Mouse (Mus musculus) C2C12 (cell line): ENCODE data around the gene Gm28729. TPM values are rescaled to one million over a fixed set of nuclear protein-coding genes. Genes with fewer than 3 reads are reported as not detected.

Source experiments
- H3K27me3 ChIP-seq: one replicate; pipeline ENCODE4 v1.6.1; 2011; ENCODE audit not compliant: control insufficient read depth, insufficient read depth, insufficient read length
- H3K36me3 ChIP-seq: one replicate; pipeline ENCODE4 v1.6.1; 2011; ENCODE audit not compliant: control insufficient read depth, insufficient read depth
- H3K4me3 ChIP-seq: one replicate; pipeline ENCODE4 v1.5.1; 2011; ENCODE audit warnings: mild to moderate bottlenecking, control low read depth; ENCODE audit not compliant: poor library complexity, insufficient read depth, severe bottlenecking
- H3K79me2 ChIP-seq: one replicate; pipeline ENCODE4 v1.6.1; 2011; ENCODE audit not compliant: control insufficient read depth, insufficient read depth
- H3K79me3 ChIP-seq: one replicate; pipeline ENCODE4 v1.6.1; 2011; ENCODE audit warnings: low read depth, control low read depth
- H3ac ChIP-seq: one replicate; pipeline ENCODE3; 2011; ENCODE audit warnings: low read depth; ENCODE audit not compliant: control insufficient read depth, insufficient read length
- CEBPB ChIP-seq: IDR thresholded peaks from one replicate; pipeline ENCODE4 v1.6.1; 2011; ENCODE audit warnings: low read depth, mild to moderate bottlenecking, control low read depth, moderate library complexity
- CTCF ChIP-seq: IDR thresholded peaks from one replicate; pipeline ENCODE4 v1.5.1; 2011; ENCODE audit not compliant: control insufficient read depth, insufficient read depth, insufficient read length
- FOSL1 ChIP-seq: IDR thresholded peaks from one replicate; pipeline ENCODE4 v1.8.0; 2011; ENCODE audit warnings: mild to moderate bottlenecking, low read length; ENCODE audit not compliant: poor library complexity, insufficient read depth, severe bottlenecking
- MAX ChIP-seq: IDR thresholded peaks from one replicate; pipeline ENCODE4 v1.6.1; 2011; ENCODE audit warnings: mild to moderate bottlenecking, control low read depth
- MYOD1 ChIP-seq: IDR thresholded peaks from one replicate; pipeline ENCODE4 v1.6.1; 2011; ENCODE audit warnings: low read depth; ENCODE audit not compliant: control insufficient read depth, insufficient read length
- MYOG ChIP-seq: IDR thresholded peaks from one replicate; pipeline ENCODE4 v1.6.1; 2011; ENCODE audit not compliant: control insufficient read depth, insufficient read length; ENCODE audit errors: extremely low read depth
- USF1 ChIP-seq: IDR thresholded peaks from one replicate; pipeline ENCODE4 v1.6.1; 2011; ENCODE audit warnings: low read depth, mild to moderate bottlenecking, control low read depth, moderate library complexity
- polyA plus RNA-seq: library from polyadenylated mRNA; unstranded; fragments of >200 nt; fragmentation: generic; extraction: Trizol; gene quantifications from one replicate; pipeline ENCODE4 v1.2.1, GENCODE M21; 2012; ENCODE audit warnings: missing spikeins

Gm28729 gene
- polyA plus RNA-seq, 1 experiment: not detected

GRCm38 (mm10) chr9:96558594-96558993 lies 33.5 kb upstream of the Gm28729 start:
- Histone ChIP-seq H3K27me3 (no peaks in the 10 kb centered on the region), H3K36me3 (peaks cover 19% of the 10 kb centered on the region), H3ac (no peak overlapping the region), H3K79me2 (no peaks in the 10 kb centered on the region), H3K4me3 (no peak overlapping the region), H3K79me3 (no peaks in the 10 kb centered on the region)
- TF ChIP-seq CEBPB (no peak), MYOG (no peak), FOSL1 (no peak), CTCF (no peak), USF1 (no peak), MYOD1 (no peak), MAX (no peak)

DNA sequence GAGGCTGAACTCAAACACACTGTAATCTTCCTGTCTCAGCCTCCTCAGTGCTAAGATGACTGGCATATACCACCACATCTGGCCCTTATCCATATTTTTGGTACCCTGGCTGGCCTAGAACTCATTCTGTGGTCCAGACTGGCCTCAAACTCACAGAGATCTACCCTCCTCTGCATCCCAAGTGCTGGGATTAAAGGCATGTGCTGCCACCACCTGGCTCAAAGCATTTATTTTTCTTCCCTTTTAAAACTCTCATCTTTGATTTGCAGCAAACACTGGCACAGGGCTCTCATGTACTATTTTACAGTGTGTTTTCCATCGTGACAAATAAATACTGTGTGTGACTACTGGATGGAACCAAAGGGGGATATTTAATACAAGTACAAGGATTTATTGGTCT lies 29.0 kb upstream of the Gm28729 start:
- H3K36me3 ChIP-seq: peaks cover 4% of the 10 kb centered on the region
- no peaks in the 10 kb centered on the region for H3K79me2 ChIP-seq
- no peaks in the 10 kb centered on the region for H3K27me3 ChIP-seq
- H3K4me3 ChIP-seq: no peak overlapping the region
- TF ChIP-seq USF1: no peak
- no peak for TF ChIP-seq CEBPB
- no peak for TF ChIP-seq FOSL1
- no peak for TF ChIP-seq MYOD1
- no peak for TF ChIP-seq CTCF
- no peak for TF ChIP-seq MAX
- no peak for TF ChIP-seq MYOG
- no peaks in the 10 kb centered on the region for H3K79me3 ChIP-seq
- no peak overlapping the region for H3ac ChIP-seq

DNA sequence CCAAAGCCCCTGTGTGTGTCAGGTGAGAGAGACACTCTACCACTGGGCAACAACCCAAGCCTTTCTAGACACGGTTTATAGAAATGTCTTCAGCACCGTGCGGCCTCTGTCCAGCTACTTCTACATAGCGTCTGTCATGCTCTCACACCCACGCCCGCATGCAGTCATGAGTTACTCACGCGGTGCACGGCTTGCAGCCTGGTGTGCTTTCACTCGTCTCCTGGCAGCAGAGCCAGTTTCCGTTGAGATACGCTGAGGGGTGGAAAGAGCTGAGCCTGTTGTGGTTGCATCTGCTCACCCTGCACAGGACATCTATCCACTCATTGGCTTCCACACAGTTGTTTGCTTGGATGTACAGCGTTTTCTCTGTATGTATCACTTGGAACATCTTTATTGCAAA lies 20.3 kb upstream of the Gm28729 start:
- peaks cover 17% of the 10 kb centered on the region for H3K36me3 ChIP-seq

GRCm38 (mm10) chr9:96543643-96544640 lies 18.9 kb upstream of the Gm28729 start:
- peaks cover 20% of the 10 kb centered on the region for H3K36me3 ChIP-seq
- H3ac ChIP-seq: no peak overlapping the region
- no peaks in the 10 kb centered on the region for H3K79me3 ChIP-seq
- H3K79me2 ChIP-seq: no peaks in the 10 kb centered on the region
- H3K4me3 ChIP-seq: no peak overlapping the region
- no peak for TF ChIP-seq CEBPB
- TF ChIP-seq CTCF: no peak
- TF ChIP-seq MAX: no peak
- no peak for TF ChIP-seq FOSL1
- no peak for TF ChIP-seq MYOD1
- TF ChIP-seq MYOG: no peak
- no peak for TF ChIP-seq USF1
- no peaks in the 10 kb centered on the region for H3K27me3 ChIP-seq

More for the DNA sequence above, 20.3 kb upstream of the Gm28729 start:
- Histone ChIP-seq H3K27me3 (no peaks in the 10 kb centered on the region), H3ac (no peak overlapping the region), H3K79me3 (no peaks in the 10 kb centered on the region), H3K79me2 (no peaks in the 10 kb centered on the region), H3K4me3 (no peak overlapping the region)
- no peak for TF ChIP-seq USF1
- no peak for TF ChIP-seq MAX
- no peak for TF ChIP-seq CTCF
- no peak for TF ChIP-seq FOSL1
- no peak for TF ChIP-seq MYOD1
- TF ChIP-seq MYOG: no peak
- no peak for TF ChIP-seq CEBPB

DNA sequence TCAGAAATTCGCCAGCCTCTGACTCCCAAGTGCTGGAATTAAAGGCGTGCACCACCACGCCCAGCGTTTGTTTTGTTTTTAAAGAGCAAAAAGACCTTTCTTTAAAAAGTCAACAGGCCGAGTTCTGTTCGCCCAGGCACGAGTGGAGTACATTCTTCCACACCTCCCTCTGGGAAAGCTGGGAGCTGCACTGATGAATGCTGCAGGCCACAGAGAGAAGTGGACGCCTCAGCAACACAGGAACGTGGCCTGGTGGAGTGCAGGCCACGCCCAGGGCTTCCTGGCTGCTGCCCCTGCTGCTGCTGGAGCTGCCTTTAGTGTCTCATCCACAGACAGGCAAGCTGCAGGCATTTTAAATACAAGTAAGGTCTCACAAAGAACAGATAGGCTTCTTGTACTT lies 13.9 kb upstream of the Gm28729 start:
- Histone ChIP-seq H3K79me3 (no peaks in the 10 kb centered on the region), H3K27me3 (no peaks in the 10 kb centered on the region), H3ac (no peak overlapping the region), H3K36me3 (peaks cover 15% of the 10 kb centered on the region), H3K79me2 (no peaks in the 10 kb centered on the region), H3K4me3 (no peak overlapping the region)
- TF ChIP-seq USF1: no peak
- no peak for TF ChIP-seq CEBPB
- no peak for TF ChIP-seq FOSL1
- no peak for TF ChIP-seq MAX
- TF ChIP-seq MYOD1: no peak
- TF ChIP-seq MYOG: no peak
- TF ChIP-seq CTCF: no peak
